Mouse (Mus musculus) CH12.LX (cell line): Measurements from ENCODE around the gene Cdhr4. TPM values are rescaled to one million over a fixed set of nuclear protein-coding genes. Genes with fewer than 3 reads are reported as not detected.

ENCODE experiments used
- DNase-seq: peaks from one replicate; pipeline ENCODE4 v3.0.0-alpha.2; 2013; ENCODE audit errors: extremely low read depth
- H3K27ac ChIP-seq: 2 replicates; pipeline ENCODE4 v1.5.1; 2012; ENCODE audit warnings: low read depth, mild to moderate bottlenecking, control low read depth, moderate library complexity; ENCODE audit not compliant: insufficient read depth
- H3K27me3 ChIP-seq: replicated peaks from 2 replicates; pipeline ENCODE3; 2012; ENCODE audit warnings: inconsistent platforms
- H3K36me3 ChIP-seq, 2 experiments: replicated peaks in 1 of 2; 2 replicates each; pipeline versions ENCODE3 to v1.6.1; 2012; ENCODE audit warnings: inconsistent platforms in 1 of 2, low read length in 1 of 2, mild to moderate bottlenecking in 1 of 2, mixed read lengths in 1 of 2, moderate library complexity in 1 of 2; ENCODE audit not compliant: control insufficient read depth in 1 of 2, insufficient read depth in 1 of 2
- H3K4me1 ChIP-seq, 2 experiments: 2 replicates each; pipeline ENCODE4 v1.6.1; 2012; ENCODE audit warnings: inconsistent platforms in 1 of 2, moderate library complexity in 1 of 2; ENCODE audit not compliant: insufficient read depth in 2 of 2, control insufficient read depth in 1 of 2
- H3K4me2 ChIP-seq: 2 replicates; pipeline ENCODE4 v1.6.1; 2012; ENCODE audit warnings: low read depth, mild to moderate bottlenecking, control low read depth; ENCODE audit not compliant: poor library complexity, insufficient read depth, severe bottlenecking
- H3K4me3 ChIP-seq, 3 experiments: fragments of 150-350 bp in 1 of 3; sonication (generic) in 1 of 3; replicated peaks in 1 of 3; 2 replicates each; pipeline versions ENCODE3 to v1.5.1; 2011 to 2012; ENCODE audit warnings: low read depth in 2 of 3, low read length in 2 of 3, mild to moderate bottlenecking in 2 of 3, moderate library complexity in 2 of 3, control low read depth in 1 of 3, improper control_type of control experiment in 1 of 3, inconsistent platforms in 1 of 3, mixed read lengths in 1 of 3; ENCODE audit not compliant: poor library complexity in 1 of 3
- H3K79me2 ChIP-seq: replicated peaks from 2 replicates; pipeline ENCODE4 v1.6.1; 2012; ENCODE audit warnings: mild to moderate bottlenecking, moderate library complexity; ENCODE audit not compliant: control insufficient read depth, poor library complexity, insufficient read depth, severe bottlenecking; ENCODE audit errors: extremely low read depth
- H3K9ac ChIP-seq: 2 replicates; pipeline ENCODE4 v1.6.1; 2012; ENCODE audit warnings: low read depth, mild to moderate bottlenecking, control low read depth, moderate library complexity; ENCODE audit not compliant: insufficient read depth
- H3K9me3 ChIP-seq: replicated peaks from 2 replicates; pipeline ENCODE3; 2012; ENCODE audit warnings: low read length, inconsistent platforms, mixed read lengths
- BHLHE40 ChIP-seq: IDR thresholded peaks from 2 replicates; pipeline ENCODE4 v1.6.1; 2011; ENCODE audit warnings: mild to moderate bottlenecking, low read depth, low read length, improper control_type of control experiment
- CHD1 ChIP-seq: IDR thresholded peaks from 2 replicates; pipeline ENCODE4 v1.6.1; 2012; ENCODE audit warnings: low read depth, low read length, improper control_type of control experiment, inconsistent platforms
- CHD2 ChIP-seq: IDR thresholded peaks from 2 replicates; pipeline ENCODE4 v1.6.1; 2011; ENCODE audit warnings: low read length, improper control_type of control experiment
- EP300 ChIP-seq: IDR thresholded peaks from 2 replicates; pipeline ENCODE4 v1.6.1; 2011; ENCODE audit warnings: low read length, improper control_type of control experiment
- ETS1 ChIP-seq: conservative IDR thresholded peaks from 2 replicates; pipeline ENCODE4 v1.6.1; 2012; ENCODE audit warnings: low read depth, mild to moderate bottlenecking, inconsistent platforms, low read length, improper control_type of control experiment, moderate library complexity
- IRF4 ChIP-seq: IDR thresholded peaks from 2 replicates; pipeline ENCODE4 v1.6.1; 2014; ENCODE audit warnings: low read depth, mild to moderate bottlenecking, inconsistent platforms, low read length, improper control_type of control experiment
- MAX ChIP-seq: IDR thresholded peaks from 2 replicates; pipeline ENCODE4 v1.6.1; 2011; ENCODE audit warnings: low read length, improper control_type of control experiment
- MAZ ChIP-seq: IDR thresholded peaks from 2 replicates; pipeline ENCODE4 v1.6.1; 2012; ENCODE audit warnings: low read depth, mild to moderate bottlenecking, inconsistent platforms, low read length, improper control_type of control experiment, moderate library complexity
- MEF2A ChIP-seq: IDR thresholded peaks from 2 replicates; pipeline ENCODE4 v1.6.1; 2014; ENCODE audit warnings: low read depth, mild to moderate bottlenecking, inconsistent platforms, low read length, improper control_type of control experiment, borderline replicate concordance
- MXI1 ChIP-seq: IDR thresholded peaks from 2 replicates; pipeline ENCODE4 v1.6.1; 2011; ENCODE audit warnings: mild to moderate bottlenecking, low read depth, low read length, improper control_type of control experiment
- MYC ChIP-seq: IDR thresholded peaks from 2 replicates; pipeline ENCODE4 v1.6.1; 2011; ENCODE audit warnings: low read depth, mild to moderate bottlenecking, improper control_type of control experiment, low read length
- NELFE ChIP-seq: IDR thresholded peaks from 2 replicates; pipeline ENCODE4 v1.6.1; 2011; ENCODE audit warnings: low read depth, low read length, improper control_type of control experiment
- PAX5 ChIP-seq: IDR thresholded peaks from 2 replicates; pipeline ENCODE4 v1.6.1; 2012; ENCODE audit warnings: low read length, inconsistent platforms, mixed read lengths
- POLR2A ChIP-seq: IDR thresholded peaks from 2 replicates; pipeline ENCODE4 v1.6.1; 2011; ENCODE audit warnings: low read depth, mild to moderate bottlenecking, improper control_type of control experiment, low read length
- TBP ChIP-seq: conservative IDR thresholded peaks from 2 replicates; pipeline ENCODE4 v1.6.1; 2011; ENCODE audit warnings: low read depth, low read length, improper control_type of control experiment
- TCF12 ChIP-seq: IDR thresholded peaks from 2 replicates; pipeline ENCODE4 v1.6.1; 2014; ENCODE audit warnings: low read depth, mild to moderate bottlenecking, inconsistent platforms, low read length, improper control_type of control experiment
- UBTF ChIP-seq: IDR thresholded peaks from 2 replicates; pipeline ENCODE4 v1.6.1; 2012; ENCODE audit warnings: low read depth, mild to moderate bottlenecking, inconsistent platforms, low read length, improper control_type of control experiment, moderate library complexity
- USF1 ChIP-seq: IDR thresholded peaks from 2 replicates; pipeline ENCODE4 v1.6.1; 2014; ENCODE audit warnings: low read depth, mild to moderate bottlenecking, inconsistent platforms, low read length, improper control_type of control experiment
- ZKSCAN1 ChIP-seq: IDR thresholded peaks from 2 replicates; pipeline ENCODE4 v1.6.1; 2012; ENCODE audit warnings: low read depth, inconsistent platforms, low read length, improper control_type of control experiment, borderline replicate concordance
- ZMIZ1 ChIP-seq: IDR thresholded peaks from 2 replicates; pipeline ENCODE4 v1.6.1; 2012; ENCODE audit warnings: low read depth, mild to moderate bottlenecking, inconsistent platforms, low read length, improper control_type of control experiment
- ZNF384 ChIP-seq: IDR thresholded peaks from 2 replicates; pipeline ENCODE4 v1.6.1; 2012; ENCODE audit warnings: low read depth, low read length, improper control_type of control experiment, inconsistent platforms
- dilution Hi-C: fragments of 300-500 bp; cut with MboI; formaldehyde crosslinking; loops from 2 replicates; pipeline ENCODE4 v1.14.3; 2020; ENCODE audit warnings: low sequenced_read_pairs; ENCODE audit not compliant: extremely low pct_unique_long_range_greater_than_20kb, extremely low pct_ligation_motif_present
- in situ Hi-C: fragments of 300-500 bp; cut with MboI; formaldehyde crosslinking; loops from 3 replicates; pipeline ENCODE4 v1.14.3; 2019; ENCODE audit warnings: low sequenced_read_pairs, low pct_ligation_motif_present, low pct_unique_long_range_greater_than_20kb, mixed read lengths
- polyA plus RNA-seq: library from polyadenylated mRNA; unstranded; fragments of >175 nt; gene quantifications from 2 replicates; pipeline ENCODE4 v1.2.1, GENCODE M21; 2012; ENCODE audit warnings: low read depth; ENCODE audit not compliant: insufficient read length
- total RNA-seq, 2 experiments: library from RNA; depleted of rRNA; stranded (reverse); fragments of 300-350 nt in 1 of 2; fragments of >200 nt in 1 of 2; gene quantifications; 2 replicates each; pipeline ENCODE4 v1.2.3; 2012 to 2014

Gene Cdhr4
- total and polyA plus RNA-seq, 3 experiments = 0.35 to 0.79 TPM; not detected in 1

DNA sequence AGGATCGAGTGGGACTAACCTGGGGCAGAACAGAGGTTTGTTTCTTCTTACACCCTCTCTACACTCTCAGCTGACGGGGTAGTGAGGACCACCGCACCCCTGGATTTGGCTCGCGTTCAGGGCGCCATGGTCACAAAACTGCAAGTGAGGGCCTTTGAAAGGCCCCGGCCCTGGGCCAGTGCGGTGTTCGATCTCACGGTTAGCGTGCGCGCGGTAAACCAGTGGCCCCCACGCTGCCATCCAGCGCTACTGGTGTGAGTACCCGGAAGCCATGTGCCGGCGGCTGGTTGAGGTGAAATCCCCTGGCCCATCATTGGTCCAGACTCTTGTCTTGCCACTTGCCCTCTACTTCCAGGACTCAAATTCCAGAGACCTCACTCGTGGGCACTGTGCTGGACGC is 3.2 kb downstream of the Cdhr4 start:
- TF ChIP-seq PAX5 (no peak), UBTF (no peak), BHLHE40 (no peak), CHD2 (no peak), TBP (no peak), TCF12 (no peak), NELFE (no peak), MEF2A (no peak), ZKSCAN1 (no peak), MXI1 (no peak), ZMIZ1 (no peak)
- Histone ChIP-seq H3K4me2 (no peak overlapping the region), H3K79me2 (no peaks in the 10 kb centered on the region), H3K36me3 (no peaks in the 10 kb centered on the region), H3K4me1 (peaks cover 0 to 13% of the 10 kb centered on the region in 2 experiments; a peak in 2 of 4 replicates), H3K27me3 (no peaks in the 10 kb centered on the region), H3K9ac (no peak overlapping the region), H3K27ac (no peak overlapping the region), H3K9me3 (no peaks in the 10 kb centered on the region), H3K4me3 (no peak overlapping the region)
- in situ Hi-C loops = loop anchor here (5.0 kb wide), 1 partner anchor 33 kb away; no protein-coding TSS in a partner anchor
- DNase-seq = no peak
- dilution Hi-C loops = no loop called here

DNA sequence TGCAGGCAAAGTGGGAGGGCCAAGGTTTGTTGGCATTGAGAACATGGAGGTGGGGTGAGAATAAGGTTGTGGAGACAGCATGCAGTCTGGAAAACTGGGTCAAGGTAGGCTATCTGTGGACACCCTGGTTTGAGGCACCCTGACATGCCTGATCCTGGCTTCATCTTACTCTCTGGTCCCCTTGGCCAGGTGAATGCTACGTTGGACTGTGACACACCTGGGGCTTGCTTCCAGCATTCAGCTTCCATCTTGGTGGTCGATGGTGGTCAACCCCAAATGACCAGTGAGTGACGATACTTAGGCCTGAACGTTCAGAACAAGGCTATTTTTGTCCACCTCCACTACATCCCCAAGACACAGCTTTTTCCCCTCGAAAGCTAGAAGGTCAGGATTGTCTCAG is 3.8 kb downstream of the Cdhr4 start, which contains the start of gene Gm20662:
Gene Gm20662, plus strand, starts transcription at position 301 of the 400 bp plus-strand sequence.
- H3K4me1 ChIP-seq = peaks cover 0 to 16% of the 10 kb centered on the region in 2 experiments; a peak in 2 of 4 replicates
- no peak for TF ChIP-seq ZKSCAN1
- no peak for TF ChIP-seq ETS1
- no peak for TF ChIP-seq ZNF384
- no peak for TF ChIP-seq TBP
- TF ChIP-seq ZMIZ1 = no peak
- no peak for TF ChIP-seq IRF4
- TF ChIP-seq MAX = no peak
- no peak for TF ChIP-seq CHD1
- TF ChIP-seq POLR2A = no peak
- TF ChIP-seq MXI1 = no peak
- no peak for TF ChIP-seq EP300
- TF ChIP-seq MAZ = no peak
- no peak for TF ChIP-seq UBTF
- TF ChIP-seq TCF12 = no peak
- TF ChIP-seq MYC = no peak
- TF ChIP-seq USF1 = no peak
- no peak for TF ChIP-seq NELFE
- no peaks in the 10 kb centered on the region for H3K79me2 ChIP-seq
- no peaks in the 10 kb centered on the region for H3K9me3 ChIP-seq
- dilution Hi-C loops (no loop called here), in situ Hi-C loops (loop anchor here (5.0 kb wide), 1 partner anchor 34 kb away; no protein-coding TSS in a partner anchor)
- H3K27ac ChIP-seq = no peak within 1 kb of the TSS
- H3K4me2 ChIP-seq = no peak within 1 kb of the TSS
- H3K27me3 ChIP-seq = no peaks in the 10 kb centered on the region
- H3K36me3 ChIP-seq = no peaks in the 10 kb centered on the region
- DNase-seq = no peak
- H3K9ac ChIP-seq = no peak within 1 kb of the TSS
- H3K4me3 ChIP-seq = no peak within 1 kb of the TSS
